Mouse (Mus musculus) frontal cortex, postnatal 36 days (tissue): Measurements from ENCODE around the gene Wdr46.

Source experiments
- DNase-seq, 2 experiments: peaks; one replicate each; pipeline ENCODE4 v3.0.0; 2022; ENCODE audit warnings: low spot score in 2 of 2

Gene Wdr46

DNA sequence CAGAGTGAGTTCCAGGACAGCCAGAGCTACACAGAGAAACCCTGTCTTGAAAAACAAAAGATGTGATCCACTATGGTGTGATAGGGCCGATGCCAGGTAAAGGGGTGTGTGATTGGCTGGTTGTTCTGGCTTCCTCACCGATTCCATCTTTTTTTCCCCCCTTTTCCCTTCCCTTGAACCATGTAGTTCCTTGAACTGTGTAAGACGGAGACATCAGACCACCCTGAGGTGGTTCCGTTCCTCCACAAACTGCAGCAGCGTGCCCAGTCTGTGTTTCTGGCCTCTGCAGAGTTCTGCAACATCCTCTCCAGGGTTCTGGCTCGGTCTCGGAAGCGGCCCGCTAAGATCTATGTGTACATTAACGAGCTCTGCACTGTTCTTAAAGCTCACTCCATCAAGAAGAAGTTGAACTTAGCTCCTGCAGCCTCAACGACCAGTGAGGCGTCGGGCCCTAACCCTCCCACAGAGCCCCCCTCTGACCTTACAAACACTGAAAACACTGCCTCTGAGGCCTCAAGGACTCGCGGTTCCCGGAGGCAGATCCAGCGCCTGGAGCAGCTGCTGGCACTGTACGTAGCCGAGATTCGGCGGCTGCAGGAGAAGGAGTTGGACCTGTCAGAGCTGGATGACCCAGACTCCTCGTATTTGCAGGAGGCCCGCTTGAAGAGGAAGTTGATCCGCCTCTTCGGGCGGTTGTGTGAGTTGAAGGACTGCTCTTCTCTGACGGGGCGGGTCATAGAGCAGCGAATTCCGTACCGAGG, 29.2 kb upstream of the Wdr46 start:
- DNase-seq: no peak

GRCm38 (mm10) chr17:33911813-33912414, 28.5 kb upstream of the Wdr46 start:
- DNase-seq: no peak

GRCm38 (mm10) chr17:33913264-33913663, 27.2 kb upstream of the Wdr46 start:
- no peak for DNase-seq

- DNase-seq: no peak
Observed at GRCm38 (mm10) chr17:33913905-33914304, 26.6 kb upstream of the Wdr46 start.

DNA sequence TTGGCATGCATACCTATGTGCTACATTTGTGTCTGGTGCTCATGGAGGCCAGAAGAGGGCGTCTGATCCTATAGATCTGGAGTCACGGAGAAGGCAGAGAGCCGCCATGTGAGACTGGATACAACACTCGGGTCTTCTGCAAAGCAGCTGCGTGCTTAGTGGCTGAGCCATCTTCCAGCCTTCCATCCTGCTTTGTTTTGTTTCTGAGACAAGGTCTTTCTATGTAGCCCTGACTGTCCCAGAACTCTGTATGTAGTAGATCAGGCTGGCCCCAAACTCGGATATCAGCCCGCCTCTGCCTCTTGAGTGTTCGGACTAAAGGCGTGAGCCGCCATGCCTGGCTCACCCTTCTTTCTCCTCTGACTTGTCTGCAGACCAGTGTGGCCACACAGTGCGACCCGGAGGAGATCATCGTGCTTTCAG, 25.5 kb upstream of the Wdr46 start:
- no peak for DNase-seq

DNA sequence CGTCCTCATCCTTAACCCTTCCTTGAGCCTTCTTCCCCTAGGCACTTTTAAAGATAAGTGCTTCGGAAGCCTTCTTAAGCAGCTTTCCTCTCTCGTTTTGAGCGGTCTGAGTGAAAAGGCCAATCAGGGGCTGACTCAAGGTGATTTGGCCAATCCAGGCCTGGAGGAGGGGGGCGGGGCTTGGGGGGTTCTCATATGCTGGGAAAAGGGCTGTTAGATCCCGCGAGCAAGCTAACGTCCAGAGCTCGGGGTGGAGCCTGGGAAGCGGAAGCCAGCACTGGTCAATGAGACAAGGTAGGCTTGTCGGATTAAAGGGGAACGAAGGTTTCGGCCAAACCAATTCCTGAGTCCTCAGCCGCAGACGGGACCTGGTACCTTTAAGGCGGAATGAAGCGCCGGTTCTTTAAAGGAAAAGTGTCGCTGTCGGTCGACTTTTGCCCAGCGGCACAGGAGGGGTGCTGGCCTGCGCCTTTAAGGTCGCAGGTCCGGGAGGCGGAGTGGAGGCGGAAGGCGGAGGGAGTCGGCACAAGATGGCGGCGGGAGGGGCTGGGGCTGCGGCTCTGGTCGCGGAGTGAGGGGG, 24.7 kb upstream of the Wdr46 start, which contains the start of the genes Tapbp and Zbtb22:
TSS of gene Tapbp (plus strand) at position 229 of the 580 bp plus-strand sequence.
TSS of gene Zbtb22 (plus strand) at position 234 of the 580 bp plus-strand sequence.
- peak; percentile 96 to 98 for DNase-seq

GRCm38 (mm10) chr17:33916294-33916693, 24.2 kb upstream of the Wdr46 start:
- no peak for DNase-seq

DNA sequence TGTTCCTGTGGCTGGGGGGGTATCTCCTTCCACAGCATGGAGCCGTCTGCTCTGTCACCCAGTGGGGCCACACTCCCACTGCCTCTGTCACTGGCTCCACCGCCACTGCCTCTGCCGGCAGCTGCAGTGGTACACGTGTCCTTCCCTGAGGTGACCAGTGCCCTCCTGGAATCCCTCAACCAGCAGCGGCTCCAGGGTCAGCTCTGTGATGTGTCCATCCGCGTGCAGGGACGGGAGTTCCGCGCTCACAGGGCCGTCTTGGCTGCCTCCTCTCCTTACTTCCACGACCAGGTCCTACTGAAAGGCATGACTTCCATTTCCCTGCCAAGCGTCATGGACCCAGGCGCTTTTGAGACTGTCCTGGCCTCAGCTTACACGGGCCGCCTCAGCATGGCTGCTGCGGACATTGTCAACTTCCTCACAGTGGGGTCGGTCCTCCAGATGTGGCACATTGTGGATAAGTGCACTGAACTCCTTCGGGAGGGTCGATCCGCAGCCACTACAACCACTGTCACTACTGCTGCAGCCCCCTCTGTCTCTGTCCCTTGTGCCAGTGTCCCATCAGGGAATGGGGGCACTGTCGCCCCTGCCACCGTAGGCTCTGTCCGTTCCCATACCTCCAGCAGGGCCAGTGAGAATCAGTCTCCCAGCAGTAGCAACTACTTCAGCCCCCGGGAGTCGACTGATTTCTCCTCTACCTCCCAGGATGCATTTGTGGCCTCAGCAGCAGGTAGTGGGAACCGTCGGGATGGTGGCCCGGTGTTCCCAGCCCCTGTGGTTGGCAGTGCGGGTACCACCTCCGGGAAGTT, 23.4 kb upstream of the Wdr46 start:
- no peak for DNase-seq

DNA sequence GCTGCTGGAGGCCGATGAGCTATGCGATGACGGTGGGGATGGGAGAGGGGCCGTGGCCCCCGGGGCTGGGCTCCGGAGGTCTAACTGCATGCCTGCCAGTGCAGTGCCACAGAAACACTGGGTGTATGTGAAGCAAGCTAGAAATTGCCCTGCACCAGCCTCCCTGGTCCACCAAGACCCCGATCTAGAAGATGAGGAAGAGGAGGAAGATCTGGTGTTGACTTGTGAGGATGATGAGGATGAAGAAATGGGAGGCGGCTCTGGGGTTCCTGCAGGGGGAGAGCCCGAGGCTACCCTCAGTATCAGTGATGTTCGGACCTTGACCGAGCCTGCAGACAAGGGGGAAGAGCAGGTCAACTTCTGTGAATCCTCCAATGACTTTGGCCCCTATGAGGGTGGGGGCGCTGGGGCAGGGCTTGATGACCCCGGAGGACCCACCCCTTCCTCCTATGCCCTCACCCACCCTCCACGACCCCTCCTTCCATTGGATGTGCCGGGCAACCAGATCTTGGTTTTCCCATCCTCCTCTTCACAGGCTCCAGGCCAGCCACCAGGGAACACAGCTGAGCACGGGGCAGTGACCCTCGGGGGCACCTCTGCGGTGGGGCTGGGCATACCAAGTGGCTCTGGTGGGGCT, 22.7 kb upstream of the Wdr46 start:
- no peak for DNase-seq

- DNase-seq: no peak
Observed at GRCm38 (mm10) chr17:33918293-33919203, 21.9 kb upstream of the Wdr46 start.

DNA sequence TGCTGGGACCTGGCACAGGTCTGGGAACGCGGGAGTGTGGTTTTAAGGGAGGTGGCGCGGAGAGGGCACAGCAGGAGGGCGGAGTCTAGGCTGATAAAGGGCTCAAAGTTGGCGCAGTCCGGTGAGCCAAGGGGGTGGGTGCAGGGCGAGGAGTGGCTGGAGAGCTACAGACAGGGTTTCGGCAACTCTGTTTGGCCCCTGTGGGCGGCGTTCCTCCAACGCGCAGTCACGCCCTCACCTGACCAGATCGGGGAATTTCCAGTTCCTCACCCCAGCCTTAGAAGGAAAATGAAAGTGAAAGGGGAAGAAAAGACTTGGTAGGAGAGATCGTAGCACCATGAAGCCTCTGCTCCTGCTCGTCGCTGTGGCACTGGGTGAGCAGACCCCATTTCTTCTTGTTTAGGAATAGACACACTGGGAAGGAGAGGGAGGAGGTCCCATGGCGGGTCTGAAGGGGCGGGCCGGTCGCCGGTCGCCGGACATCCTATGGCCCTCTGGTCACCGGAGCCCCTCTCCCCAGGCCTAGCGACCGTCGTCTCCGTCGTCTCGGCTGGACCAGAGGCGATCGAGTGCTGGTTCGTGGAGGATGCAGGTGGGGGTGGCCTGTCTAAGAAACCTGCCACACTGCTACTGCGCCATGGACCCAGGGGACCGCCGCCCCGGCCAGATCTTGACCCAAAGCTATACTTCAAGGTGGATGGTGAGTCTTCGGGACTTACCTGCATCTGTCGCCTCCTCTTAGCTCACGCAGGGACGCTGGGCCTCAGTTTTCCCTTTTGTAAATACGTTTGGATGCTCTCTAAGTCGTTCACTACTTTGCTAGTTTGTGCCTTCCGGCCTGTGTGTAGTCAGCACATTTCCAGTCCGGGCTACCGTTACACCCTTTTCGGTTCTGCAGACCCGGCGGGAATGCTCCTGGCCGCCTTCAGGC, 20.8 kb upstream of the Wdr46 start:
- DNase-seq: peak in 1 of 2 experiments; percentile 45

DNA sequence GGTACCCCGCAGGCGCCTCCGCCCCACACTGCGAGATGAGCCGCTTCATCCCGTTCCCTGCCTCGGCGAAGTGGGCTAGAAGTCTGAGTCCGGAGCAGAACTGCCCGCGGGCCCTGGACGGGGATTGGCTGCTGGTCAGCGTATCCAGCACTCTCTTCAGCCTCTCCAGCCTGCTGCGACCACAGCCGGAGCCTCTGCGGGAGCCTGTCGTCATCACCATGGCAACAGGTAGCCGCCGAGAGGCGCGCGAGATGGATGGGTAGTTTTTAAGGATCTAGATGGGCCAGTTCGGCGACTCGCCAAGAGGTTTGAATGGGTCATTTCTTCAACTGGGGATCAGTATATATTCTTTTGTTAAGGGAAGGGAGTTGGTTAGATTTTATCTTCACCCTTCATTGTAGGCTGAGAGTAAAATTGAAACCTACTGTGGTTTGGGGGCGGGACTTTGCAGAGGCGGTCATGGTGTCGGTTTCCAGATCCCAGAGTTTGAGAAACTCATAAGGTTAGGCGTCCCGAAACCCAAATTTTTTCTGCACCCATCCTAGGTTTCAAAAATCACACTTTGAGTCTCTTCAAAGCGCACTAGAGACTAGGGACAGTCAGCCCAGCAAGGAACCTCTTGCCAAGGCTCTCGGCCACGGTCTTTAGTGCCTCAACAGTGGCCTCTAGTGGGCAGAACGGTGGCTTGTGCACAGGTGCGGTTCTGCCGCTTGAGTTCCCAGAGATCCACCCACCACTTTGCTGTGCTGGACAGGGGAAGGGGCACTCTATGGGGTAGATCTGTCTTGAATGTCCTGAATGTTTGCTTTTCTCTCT, 20.0 kb upstream of the Wdr46 start:
- DNase-seq: peak; percentile 76 to 85

- DNase-seq: no peak
Observed at GRCm38 (mm10) chr17:33921361-33921760, 19.1 kb upstream of the Wdr46 start.

DNA sequence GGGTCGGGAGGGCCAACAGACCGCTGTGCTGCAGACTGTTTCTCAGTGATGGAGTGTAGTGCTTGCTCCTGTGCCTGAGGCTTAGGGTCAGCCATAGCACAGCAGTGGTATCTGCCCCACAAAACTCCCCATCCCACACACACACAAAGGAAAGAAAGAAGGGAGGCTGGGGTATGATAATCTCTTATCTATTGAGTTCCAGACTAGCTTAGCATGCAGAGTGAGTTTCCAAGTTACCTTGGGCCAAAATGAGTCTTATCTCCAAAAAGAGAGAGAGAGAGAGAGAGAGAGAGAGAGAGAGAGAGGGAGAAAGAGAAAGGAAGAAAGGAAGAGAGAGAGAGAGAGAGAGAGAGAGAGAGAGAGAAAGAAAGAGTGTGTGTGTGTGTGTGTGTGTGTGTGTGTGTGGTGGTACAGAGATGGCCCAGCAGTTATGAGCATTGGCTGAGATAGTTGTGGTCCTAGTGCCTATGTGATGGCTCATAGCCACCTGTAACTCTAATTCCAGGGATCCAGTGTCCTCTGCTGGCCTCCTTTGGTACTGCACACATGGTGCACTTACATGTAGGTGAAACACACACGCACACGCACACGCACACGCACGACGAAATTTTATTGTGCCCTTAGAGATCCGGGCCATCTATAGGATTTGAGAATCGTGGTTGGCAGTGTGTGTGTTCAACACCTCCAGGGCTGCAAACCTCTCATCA, 15.7 kb upstream of the Wdr46 start:
- no peak for DNase-seq

- no peak for DNase-seq
Observed at GRCm38 (mm10) chr17:33925406-33926116, 14.9 kb upstream of the Wdr46 start.

GRCm38 (mm10) chr17:33926207-33926932, 14.1 kb upstream of the Wdr46 start:
- no peak for DNase-seq
